Mouse (Mus musculus): ENCODE measurements around the gene Ccl7.

Gene Ccl7

GRCm38 (mm10) chr11:82032136-82032535, 13.4 kb upstream of the Ccl7 start:
- in situ Hi-C loops (cut with MboI; ENCODE audit: low pct_unique_long_range_greater_than_20kb in 1 of 2, low sequenced_read_pairs in 2 of 2, unreplicated experiment in 1 of 2) = no loop called here

GRCm38 (mm10) chr11:82032678-82033344, 12.7 kb upstream of the Ccl7 start:
- in situ Hi-C loops (cut with MboI; ENCODE audit: low pct_unique_long_range_greater_than_20kb in 1 of 2, low sequenced_read_pairs in 2 of 2, unreplicated experiment in 1 of 2) = no loop called here

- in situ Hi-C loops (cut with MboI; ENCODE audit: low pct_unique_long_range_greater_than_20kb in 1 of 2, low sequenced_read_pairs in 2 of 2, unreplicated experiment in 1 of 2) = no loop called here
Measured at GRCm38 (mm10) chr11:82034446-82034845, 11.1 kb upstream of the Ccl7 start.

GRCm38 (mm10) chr11:82035356-82035755, 10.2 kb upstream of the Ccl7 start, which contains the start of gene Ccl2:
Gene Ccl2 (plus strand): TSS chr11:82035571.
- in situ Hi-C loops (cut with MboI; ENCODE audit: low pct_unique_long_range_greater_than_20kb in 1 of 2, low sequenced_read_pairs in 2 of 2, unreplicated experiment in 1 of 2) = no loop called here

GRCm38 (mm10) chr11:82035857-82036256, 9.7 kb upstream of the Ccl7 start:
- in situ Hi-C loops (cut with MboI; ENCODE audit: low pct_unique_long_range_greater_than_20kb in 1 of 2, low sequenced_read_pairs in 2 of 2, unreplicated experiment in 1 of 2) = no loop called here

GRCm38 (mm10) chr11:82038535-82038934, 7.0 kb upstream of the Ccl7 start, which contains the start of gene Gm17268:
Gene Gm17268 (minus strand): TSS chr11:82038562.
- in situ Hi-C loops (cut with MboI; ENCODE audit: low pct_unique_long_range_greater_than_20kb in 1 of 2, low sequenced_read_pairs in 2 of 2, unreplicated experiment in 1 of 2) = no loop called here

- in situ Hi-C loops (cut with MboI; ENCODE audit: low pct_unique_long_range_greater_than_20kb in 1 of 2, low sequenced_read_pairs in 2 of 2, unreplicated experiment in 1 of 2) = no loop called here
Measured at GRCm38 (mm10) chr11:82039132-82039660, 6.3 kb upstream of the Ccl7 start.

- in situ Hi-C loops (cut with MboI; ENCODE audit: low pct_unique_long_range_greater_than_20kb in 1 of 2, low sequenced_read_pairs in 2 of 2, unreplicated experiment in 1 of 2) = loop anchor here in 1 of 2 experiments (10.0 kb wide), 1 partner anchor 133 kb away; no protein-coding TSS in a partner anchor
Measured at GRCm38 (mm10) chr11:82041671-82042080, 3.8 kb upstream of the Ccl7 start.

- in situ Hi-C loops (cut with MboI; ENCODE audit: low pct_unique_long_range_greater_than_20kb in 1 of 2, low sequenced_read_pairs in 2 of 2, unreplicated experiment in 1 of 2) = loop anchor here in 1 of 2 experiments (10.0 kb wide), 1 partner anchor 127 kb away; no protein-coding TSS in a partner anchor
Measured at GRCm38 (mm10) chr11:82047746-82048415, 2.4 kb downstream of the Ccl7 start.

GRCm38 (mm10) chr11:82053849-82054248, 8.3 kb downstream of the Ccl7 start:
- in situ Hi-C loops (cut with MboI; ENCODE audit: low pct_unique_long_range_greater_than_20kb in 1 of 2, low sequenced_read_pairs in 2 of 2, unreplicated experiment in 1 of 2) = loop anchor here in 1 of 2 experiments (5.0 kb wide), 1 partner anchor 118 kb away; no protein-coding TSS in a partner anchor

GRCm38 (mm10) chr11:82057646-82058045, 12.1 kb downstream of the Ccl7 start, which contains the start of gene Ccl11:
Gene Ccl11 (plus strand): TSS chr11:82057823.
- in situ Hi-C loops (cut with MboI; ENCODE audit: low pct_unique_long_range_greater_than_20kb in 1 of 2, low sequenced_read_pairs in 2 of 2, unreplicated experiment in 1 of 2) = no loop called here

- in situ Hi-C loops (cut with MboI; ENCODE audit: low pct_unique_long_range_greater_than_20kb in 1 of 2, low sequenced_read_pairs in 2 of 2, unreplicated experiment in 1 of 2) = no loop called here
Measured at GRCm38 (mm10) chr11:82062226-82062625, 16.7 kb downstream of the Ccl7 start.

GRCm38 (mm10) chr11:82063454-82063853, 17.9 kb downstream of the Ccl7 start:
- in situ Hi-C loops (cut with MboI; ENCODE audit: low pct_unique_long_range_greater_than_20kb in 1 of 2, low sequenced_read_pairs in 2 of 2, unreplicated experiment in 1 of 2) = no loop called here

- in situ Hi-C loops (cut with MboI; ENCODE audit: low pct_unique_long_range_greater_than_20kb in 1 of 2, low sequenced_read_pairs in 2 of 2, unreplicated experiment in 1 of 2) = no loop called here
Measured at GRCm38 (mm10) chr11:82066953-82067571, 21.6 kb downstream of the Ccl7 start.

- in situ Hi-C loops (cut with MboI; ENCODE audit: low pct_unique_long_range_greater_than_20kb in 1 of 2, low sequenced_read_pairs in 2 of 2, unreplicated experiment in 1 of 2) = no loop called here
Measured at GRCm38 (mm10) chr11:82071076-82071475, 25.6 kb downstream of the Ccl7 start.

GRCm38 (mm10) chr11:82072374-82072773, 26.9 kb downstream of the Ccl7 start:
- in situ Hi-C loops (cut with MboI; ENCODE audit: low pct_unique_long_range_greater_than_20kb in 1 of 2, low sequenced_read_pairs in 2 of 2, unreplicated experiment in 1 of 2) = no loop called here

- in situ Hi-C loops (cut with MboI; ENCODE audit: low pct_unique_long_range_greater_than_20kb in 1 of 2, low sequenced_read_pairs in 2 of 2, unreplicated experiment in 1 of 2) = no loop called here
Measured at GRCm38 (mm10) chr11:82072984-82073383, 27.5 kb downstream of the Ccl7 start.

- in situ Hi-C loops (cut with MboI; ENCODE audit: low pct_unique_long_range_greater_than_20kb in 1 of 2, low sequenced_read_pairs in 2 of 2, unreplicated experiment in 1 of 2) = no loop called here
Measured at GRCm38 (mm10) chr11:82073686-82074085, 28.2 kb downstream of the Ccl7 start.

GRCm38 (mm10) chr11:82077031-82077430, 31.5 kb downstream of the Ccl7 start:
- in situ Hi-C loops (cut with MboI; ENCODE audit: low pct_unique_long_range_greater_than_20kb in 1 of 2, low sequenced_read_pairs in 2 of 2, unreplicated experiment in 1 of 2) = no loop called here

All from mouse embryonic stem cell (cell line).